Mouse (Mus musculus) kidney, adult 2 months (tissue): ENCODE data around the gene Med18.
A peak's percentile ranks its signal among the peaks of the same experiment; 100 is the strongest.

ENCODE experiments used
- CTCF ChIP-seq: fragments of 200-500 bp; conservative IDR thresholded peaks from 2 replicates; pipeline ENCODE4 v1.5.1; 2011; ENCODE audit warnings: low read depth, mild to moderate bottlenecking, control low read depth, low read length, moderate library complexity, mixed read lengths; ENCODE audit not compliant: insufficient read depth, insufficient read length
- POLR2A ChIP-seq: fragments of 200-500 bp; IDR thresholded peaks from one replicate; pipeline ENCODE4 v1.6.1; 2011; ENCODE audit warnings: low read depth, low read length, control low read depth

- peak; percentile 35; the same call in 1 of the 2 replicates for TF ChIP-seq CTCF
- no peak for TF ChIP-seq POLR2A
Measured at GRCm38 (mm10) chr4:132454216-132454615, 9.5 kb downstream of the Med18 start.
